Mouse (Mus musculus) intestine, embryonic 14.5 days (tissue): Measurements from ENCODE around the gene Fhl3. TPM values are rescaled to one million over a fixed set of nuclear protein-coding genes. Genes with fewer than 3 reads are reported as not detected.
"Not testable (repeated sequence)": the region's sequence is repeated elsewhere in the genome, so short reads cannot be mapped to it uniquely, and the experiment has no call there.

Experiments used
- ATAC-seq: fragments of 200-750 bp; cut with Nextera tagmentation; replicated peaks from 2 replicates; pipeline ENCODE4 v1.8.0; 2017; ENCODE audit warnings: low read depth, moderate number of reproducible peaks, moderate TSS enrichment, moderate library complexity; ENCODE audit not compliant: low FRiP score, low TSS enrichment
- DNase-seq: peaks from one replicate; pipeline ENCODE4 v3.0.0-alpha.2; 2018; ENCODE audit warnings: low spot score
- H3K27ac ChIP-seq: fragments of 300-500 bp; sonication (generic); 2 replicates; pipeline ENCODE4 v1.5.1; 2014; ENCODE audit warnings: low read depth, mild to moderate bottlenecking, control low read depth
- H3K27me3 ChIP-seq: fragments of 300-500 bp; sonication (generic); replicated peaks from 2 replicates; pipeline ENCODE4 v1.6.1; 2014; ENCODE audit warnings: low read length, control low read depth; ENCODE audit not compliant: control insufficient read depth, insufficient read depth
- H3K36me3 ChIP-seq: fragments of 300-500 bp; sonication (generic); 2 replicates; pipeline ENCODE4 v1.6.1; 2014; ENCODE audit warnings: low read length, control low read depth; ENCODE audit not compliant: control insufficient read depth, insufficient read depth
- H3K4me1 ChIP-seq: fragments of 300-500 bp; sonication (generic); replicated peaks from 2 replicates; pipeline ENCODE4 v1.6.1; 2014; ENCODE audit warnings: low read length, control low read depth, mixed read lengths; ENCODE audit not compliant: control insufficient read depth, insufficient read depth
- H3K4me2 ChIP-seq: fragments of 300-500 bp; sonication (generic); 2 replicates; pipeline ENCODE4 v1.6.1; 2014; ENCODE audit warnings: low read length
- H3K4me3 ChIP-seq: fragments of 300-500 bp; sonication (generic); 2 replicates; pipeline ENCODE4 v1.5.1; 2014; ENCODE audit warnings: low read depth, low read length, control low read depth, mixed read lengths
- H3K9ac ChIP-seq: fragments of 300-500 bp; sonication (generic); 2 replicates; pipeline ENCODE4 v1.6.1; 2014; ENCODE audit warnings: mild to moderate bottlenecking, low read length
- H3K9me3 ChIP-seq: fragments of 300-500 bp; sonication (generic); 2 replicates; pipeline ENCODE4 v1.6.1; 2016; ENCODE audit warnings: low read length, control low read depth; ENCODE audit not compliant: control insufficient read depth
- WGBS: fragments of 180-500 bp; shearing (Covaris S2); extraction: QIAGEN DNeasy Blood & Tissue Kit; methylation state at CpG from one replicate; pipeline ENCODE4 v1.1.7; 2014; 5-methylcytosine and 5-hydroxymethylcytosine counted together
- polyA plus RNA-seq: library from polyadenylated mRNA; unstranded; fragments of >200 nt; fragmentation: Nextera tagmentation; extraction: Ambion mirVana; gene quantifications from 2 replicates; pipeline ENCODE4 v1.2.1, GENCODE M21; 2014

Fhl3 gene
- polyA plus RNA-seq, 1 experiment from 2014 or later, result 13.6 TPM

DNA sequence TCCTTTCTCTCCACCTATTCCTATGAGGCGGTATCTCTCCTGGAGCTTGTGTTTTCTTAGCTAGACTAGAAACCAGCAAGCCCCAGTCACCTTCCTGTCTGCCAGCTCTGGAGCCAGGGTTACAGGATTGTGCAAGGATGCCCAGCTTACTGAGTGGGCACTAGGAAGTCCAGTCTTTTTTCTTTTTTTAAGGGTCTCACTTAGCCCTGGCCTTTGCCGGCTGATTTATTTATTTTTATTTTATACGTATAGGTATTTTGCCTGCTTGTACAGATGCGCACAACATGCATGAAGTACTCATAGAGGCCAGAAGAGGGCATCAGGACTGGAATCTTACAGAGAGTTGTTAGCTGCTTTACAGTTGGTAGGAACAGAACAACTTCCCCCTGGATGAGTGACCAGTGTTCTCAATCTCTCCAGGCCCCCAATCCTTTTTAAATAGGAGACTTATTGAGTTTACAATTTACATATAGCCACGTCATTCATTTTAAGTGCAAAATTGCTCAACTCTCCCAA lies 10.3 kb downstream of the Fhl3 start:
- H3K4me1 ChIP-seq, result peaks cover 21% of the 10 kb centered on the region
- H3K4me2 ChIP-seq, result peak overlapping the region; percentile 58; the same call in 1 of the 2 replicates
- ATAC-seq, result no peak
- no peak for DNase-seq
- no peak overlapping the region for H3K27ac ChIP-seq
- 20% methylated on average over 5 of the region's 5 CpGs for WGBS
- H3K36me3 ChIP-seq, result peaks cover 19% of the 10 kb centered on the region
- no peaks in the 10 kb centered on the region for H3K27me3 ChIP-seq
- H3K9ac ChIP-seq, result no peak overlapping the region
- H3K4me3 ChIP-seq, result no peak overlapping the region
- no peaks in the 10 kb centered on the region for H3K9me3 ChIP-seq

GRCm38 (mm10) chr4:124712618-124713017 lies 12.1 kb downstream of the Fhl3 start:
- H3K9me3 ChIP-seq, result no peaks in the 10 kb centered on the region
- H3K4me1 ChIP-seq, result peaks cover 21% of the 10 kb centered on the region
- no peak overlapping the region for H3K4me3 ChIP-seq
- H3K4me2 ChIP-seq, result no peak overlapping the region
- no peak overlapping the region for H3K9ac ChIP-seq
- WGBS, result 85% methylated on average over 6 of the region's 6 CpGs
- H3K27me3 ChIP-seq, result no peaks in the 10 kb centered on the region
- ATAC-seq (no peak), DNase-seq (no peak)
- H3K27ac ChIP-seq, result no peak overlapping the region
- H3K36me3 ChIP-seq, result peaks cover 19% of the 10 kb centered on the region

GRCm38 (mm10) chr4:124713850-124714249 lies 13.3 kb downstream of the Fhl3 start:
- H3K27ac ChIP-seq, H3K9ac ChIP-seq, H3K4me3 ChIP-seq, DNase-seq, H3K4me2 ChIP-seq, H3K27me3 ChIP-seq, ATAC-seq, H3K9me3 ChIP-seq: not testable (repeated sequence)
- Histone ChIP-seq H3K36me3 (peaks cover 31% of the 10 kb centered on the region), H3K4me1 (peaks cover 19% of the 10 kb centered on the region)
- WGBS, result 81% methylated on average over 4 of the region's 5 CpGs

DNA sequence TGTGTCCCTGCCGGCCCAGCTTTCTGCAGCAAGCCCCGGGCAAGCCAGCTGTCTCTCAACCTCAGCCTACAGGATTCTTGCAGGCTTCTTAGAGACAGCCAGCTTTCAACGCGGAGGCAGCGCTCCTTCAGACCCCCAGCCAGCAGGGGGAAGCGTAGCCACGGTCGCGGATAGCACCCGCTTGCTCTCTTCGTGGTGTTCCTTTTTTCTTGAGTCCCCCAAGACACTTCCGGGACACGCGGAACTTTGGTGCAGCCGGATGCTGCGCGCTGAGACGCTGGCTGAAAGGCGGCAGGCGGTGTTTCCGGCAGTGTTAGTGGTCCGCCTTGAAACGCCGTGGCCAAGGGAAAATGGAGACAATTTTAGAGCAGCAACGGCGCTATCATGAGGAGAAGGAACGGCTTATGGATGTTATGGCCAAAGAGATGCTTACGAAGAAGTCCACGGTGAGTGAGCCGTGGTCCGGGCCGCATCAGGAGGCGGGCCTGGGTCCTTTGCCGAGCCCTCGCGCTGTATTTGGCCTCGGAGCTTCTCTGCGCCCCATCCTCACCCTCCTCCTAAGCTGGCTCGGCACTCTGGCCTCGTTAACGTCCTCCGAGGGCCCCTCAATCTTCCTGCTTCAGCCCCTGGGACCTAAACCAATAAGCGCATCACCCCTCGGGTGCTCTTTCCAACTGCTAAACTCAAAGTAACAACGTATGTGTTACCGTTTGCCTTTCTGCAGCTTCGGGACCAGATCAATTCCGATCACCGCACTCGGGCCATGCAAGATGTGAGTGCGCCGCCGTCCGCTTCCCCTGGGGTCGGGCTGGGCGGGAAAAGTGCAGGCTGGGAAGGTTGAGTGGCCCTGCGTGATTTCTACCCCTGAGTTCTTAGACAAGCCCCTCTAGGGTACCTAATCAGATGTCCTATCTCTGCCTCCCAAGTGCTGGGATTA lies 14.3 kb downstream of the Fhl3 start, which contains the start of gene Sf3a3:
Gene Sf3a3, plus strand, starts transcription at position 232 of the 937 bp plus-strand sequence.
- Histone ChIP-seq H3K4me1 (peaks cover 15% of the 10 kb centered on the region), H3K36me3 (peaks cover 41% of the 10 kb centered on the region), H3K4me3 (peak within 1 kb of the TSS; percentile 75), H3K9ac (peak within 1 kb of the TSS; percentile 88), H3K27ac (peak within 1 kb of the TSS; percentile 43), H3K9me3 (no peaks in the 10 kb centered on the region), H3K4me2 (peak within 1 kb of the TSS; percentile 75), H3K27me3 (no peaks in the 10 kb centered on the region)
- peak; percentile 88 for ATAC-seq
- under 1% methylated on average over 57 of the region's 57 CpGs for WGBS
- peak; percentile 96 for DNase-seq

- Histone ChIP-seq H3K27me3 (no peaks in the 10 kb centered on the region), H3K9ac (no peak overlapping the region), H3K4me3 (no peak overlapping the region), H3K4me2 (no peak overlapping the region), H3K4me1 (peaks cover 7% of the 10 kb centered on the region), H3K36me3 (peaks cover 81% of the 10 kb centered on the region), H3K9me3 (no peaks in the 10 kb centered on the region), H3K27ac (no peak overlapping the region)
- DNase-seq (no peak), ATAC-seq (no peak)
- WGBS, result 96% methylated on average over 4 of the region's 4 CpGs
Observed at GRCm38 (mm10) chr4:124719101-124719500, 18.6 kb downstream of the Fhl3 start.

DNA sequence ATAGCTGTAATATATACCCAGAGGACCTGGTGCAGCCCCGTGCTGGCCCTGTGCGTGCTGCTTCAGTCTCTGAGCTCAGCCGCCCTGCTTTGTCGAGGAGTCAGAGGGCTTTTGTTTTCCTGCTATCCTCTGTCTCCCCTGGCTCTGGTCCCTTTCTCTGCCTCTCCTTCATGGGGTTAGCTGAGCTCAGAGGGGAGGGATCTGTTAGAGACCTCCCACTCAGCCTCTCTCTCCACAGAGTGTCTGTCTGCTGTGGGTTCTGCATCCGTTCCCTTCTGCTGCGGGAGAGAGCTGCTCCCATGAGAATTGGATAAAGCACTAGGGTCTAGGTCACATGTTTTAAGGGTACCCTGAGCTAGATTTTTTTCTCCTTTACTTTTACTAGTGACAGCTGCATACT lies 25.6 kb downstream of the Fhl3 start:
- Histone ChIP-seq H3K4me2 (no peak overlapping the region), H3K9me3 (no peaks in the 10 kb centered on the region), H3K4me1 (no peaks in the 10 kb centered on the region), H3K36me3 (peaks cover 98% of the 10 kb centered on the region), H3K27me3 (no peaks in the 10 kb centered on the region), H3K4me3 (no peak overlapping the region), H3K27ac (no peak overlapping the region), H3K9ac (no peak overlapping the region)
- DNase-seq (no peak), ATAC-seq (no peak)
- WGBS, result 93% methylated on average over 6 of the region's 6 CpGs

- DNase-seq (no peak), ATAC-seq (no peak)
- no peaks in the 10 kb centered on the region for H3K9me3 ChIP-seq
- no peak overlapping the region for H3K4me2 ChIP-seq
- H3K27ac ChIP-seq, result no peak overlapping the region
- 70% methylated on average over 2 of the region's 2 CpGs for WGBS
- H3K4me1 ChIP-seq, result no peaks in the 10 kb centered on the region
- H3K27me3 ChIP-seq, result no peaks in the 10 kb centered on the region
- no peak overlapping the region for H3K9ac ChIP-seq
- peaks cover 20% of the 10 kb centered on the region for H3K36me3 ChIP-seq
- H3K4me3 ChIP-seq, result no peak overlapping the region
Observed at GRCm38 (mm10) chr4:124736952-124737351, 36.5 kb downstream of the Fhl3 start.

DNA sequence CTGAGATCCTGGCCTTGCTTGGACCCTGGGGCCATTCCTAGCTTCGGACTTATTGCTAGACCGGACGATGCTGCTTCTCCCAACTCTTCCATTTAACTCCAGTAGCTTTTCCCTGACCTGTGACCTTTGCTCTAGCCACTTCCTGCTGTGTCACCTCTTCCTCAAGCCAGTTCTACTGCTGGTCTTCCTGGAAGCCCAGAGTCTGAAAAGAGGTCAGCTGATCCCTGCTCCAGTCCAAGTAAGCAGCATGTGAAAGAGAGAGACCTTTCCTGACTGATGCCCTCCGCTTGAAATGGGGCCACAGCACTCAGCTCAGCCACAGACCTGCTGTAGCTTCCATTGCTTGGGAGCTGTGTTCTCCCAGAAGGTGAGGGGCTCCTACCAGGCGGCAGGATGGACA lies 37.0 kb downstream of the Fhl3 start:
- no peaks in the 10 kb centered on the region for H3K27me3 ChIP-seq
- no peak overlapping the region for H3K4me3 ChIP-seq
- H3K9ac ChIP-seq, result no peak overlapping the region
- H3K9me3 ChIP-seq, result no peaks in the 10 kb centered on the region
- no peak for ATAC-seq
- peaks cover 14% of the 10 kb centered on the region for H3K36me3 ChIP-seq
- no peak overlapping the region for H3K27ac ChIP-seq
- WGBS, result 75% methylated on average over 5 of the region's 5 CpGs
- H3K4me1 ChIP-seq, result 0 out of 2 replicates have a peak, but pooled peaks cover 2% of the 10 kb centered on the region
- H3K4me2 ChIP-seq, result no peak overlapping the region
- no peak for DNase-seq
